Mouse (Mus musculus) adrenal gland, adult 18-20 months (tissue): ENCODE measurements around the gene Lsamp. TPM values are rescaled to one million over a fixed set of nuclear protein-coding genes. Genes with fewer than 3 reads are reported as not detected.

ENCODE experiments used
- DNase-seq, 2 experiments: peaks; one replicate each; pipeline ENCODE4 v3.0.0; 2021 to 2022; ENCODE audit warnings: low spot score in 2 of 2
- total RNA-seq, 2 experiments: library from RNA; stranded (reverse); gene quantifications; 1 replicate in 1 of 2; 2 replicates in 1 of 2; pipeline ENCODE4 v1.2.3; 2021

Lsamp gene
- total RNA-seq, 2 experiments from 2014 or later: 5.9 to 9.4 TPM

DNA sequence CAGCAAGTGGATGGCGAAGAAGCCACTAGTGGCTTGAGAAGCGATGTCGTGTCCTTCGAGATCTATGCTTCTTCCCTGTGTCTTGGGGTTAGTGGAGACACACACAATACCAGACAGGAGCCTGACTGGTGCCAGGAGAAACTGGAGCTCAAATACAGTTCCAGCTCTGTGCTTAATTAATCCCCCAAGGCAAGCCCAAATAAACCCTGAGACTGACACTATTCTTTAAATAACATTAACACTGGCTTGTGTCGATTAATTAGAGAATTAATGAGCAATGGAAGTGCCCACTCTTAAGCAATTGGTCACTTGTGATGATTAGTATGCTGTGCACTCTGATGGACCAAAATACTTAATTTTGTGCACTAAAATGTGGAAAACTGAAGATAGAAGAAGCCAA, 668.6 kb downstream of the Lsamp start:
- DNase-seq: no peak

DNA sequence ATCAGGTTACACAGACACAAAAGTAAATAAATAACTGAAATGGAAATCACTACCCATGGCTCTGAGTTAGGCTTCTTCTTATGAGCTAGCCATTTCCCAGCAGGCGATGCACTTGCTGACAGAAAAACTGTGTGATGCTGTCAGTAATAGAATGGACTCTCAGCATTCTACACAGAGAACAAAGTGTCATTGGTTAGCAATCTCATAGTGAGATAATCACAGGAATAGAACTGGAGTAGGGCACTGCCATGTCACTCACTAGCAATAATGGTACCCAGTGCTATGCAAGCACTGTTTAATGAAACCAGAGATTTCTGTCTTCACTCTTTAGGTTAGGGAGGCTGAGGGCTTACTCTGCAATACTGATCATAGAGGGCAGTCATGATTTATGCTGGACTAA, 669.3 kb downstream of the Lsamp start:
- no peak for DNase-seq

DNA sequence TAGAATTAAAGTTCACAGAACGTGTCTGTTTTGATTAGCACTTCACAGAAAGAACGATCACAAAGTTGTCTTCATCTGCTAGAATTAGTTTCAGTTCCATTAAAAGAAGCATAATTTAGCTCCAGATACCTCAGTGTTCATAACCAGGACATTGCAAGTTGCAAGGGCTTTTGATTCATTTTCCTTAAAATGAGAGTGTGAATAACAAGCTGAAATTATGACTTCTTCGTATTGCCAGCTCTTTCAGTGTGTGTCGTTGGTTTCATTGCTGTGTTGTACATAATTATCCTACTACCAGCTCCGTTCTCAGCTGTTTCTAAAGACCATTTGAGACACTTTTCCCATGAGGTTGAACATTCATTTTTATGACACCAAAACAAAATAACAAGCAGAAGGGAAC, 672.2 kb downstream of the Lsamp start:
- no peak for DNase-seq

DNA sequence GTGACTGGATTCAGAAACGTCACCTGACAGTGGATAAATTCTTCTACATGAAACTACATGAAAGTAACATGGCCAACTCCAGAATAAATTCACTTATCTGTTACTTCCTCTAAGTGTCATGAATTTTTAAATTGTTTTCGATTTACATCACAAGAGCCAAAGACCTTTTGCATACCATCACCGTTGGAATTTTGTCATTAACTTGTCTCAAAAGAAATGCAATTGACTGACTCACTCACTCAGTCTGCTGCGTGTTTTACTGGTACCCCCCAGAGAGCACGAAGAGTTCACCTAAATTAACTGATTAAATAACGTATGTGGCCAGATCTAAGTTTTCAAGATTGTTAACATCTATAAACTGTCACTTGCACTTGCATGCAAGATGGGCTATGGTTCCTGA, 672.7 kb downstream of the Lsamp start:
- no peak for DNase-seq

DNA sequence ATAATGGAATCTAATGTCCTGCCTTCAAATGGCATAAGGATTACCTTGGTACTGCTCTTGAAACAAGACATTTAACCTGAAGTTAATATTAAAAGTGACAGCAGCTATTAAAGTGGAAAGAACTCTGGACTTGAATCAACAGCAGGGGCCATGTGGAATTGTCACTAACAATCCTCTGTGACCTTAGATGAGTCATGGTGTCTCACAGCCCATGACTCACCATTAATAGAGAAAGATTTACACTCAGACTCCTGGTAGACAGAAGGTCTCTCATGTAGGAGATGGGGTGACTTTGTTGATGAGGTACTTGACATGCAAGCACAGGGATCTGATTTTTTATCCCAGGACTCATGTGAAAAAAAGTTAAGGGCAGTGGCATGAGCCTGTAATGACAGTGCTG, 701.4 kb downstream of the Lsamp start:
- DNase-seq: no peak

DNA sequence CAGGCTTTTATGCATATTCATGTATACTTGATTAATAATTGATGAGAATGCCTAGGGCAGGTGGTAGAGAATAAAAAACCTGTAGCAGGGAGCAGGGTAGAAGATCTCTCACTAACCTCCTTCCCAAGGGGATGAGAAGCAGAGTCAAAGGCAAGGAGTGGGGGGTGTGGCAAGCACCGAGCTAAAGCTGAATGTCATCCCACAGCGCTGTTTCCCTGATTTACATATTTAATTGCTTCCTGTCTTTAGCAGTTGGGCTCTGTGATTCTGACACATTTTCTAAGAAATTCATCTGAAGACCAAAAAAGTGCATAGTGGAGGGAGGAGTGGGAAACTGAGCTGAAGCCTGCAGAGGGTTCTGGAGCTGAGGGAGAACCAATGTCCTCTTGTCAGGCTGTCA, 708.1 kb downstream of the Lsamp start:
- DNase-seq: no peak

DNA sequence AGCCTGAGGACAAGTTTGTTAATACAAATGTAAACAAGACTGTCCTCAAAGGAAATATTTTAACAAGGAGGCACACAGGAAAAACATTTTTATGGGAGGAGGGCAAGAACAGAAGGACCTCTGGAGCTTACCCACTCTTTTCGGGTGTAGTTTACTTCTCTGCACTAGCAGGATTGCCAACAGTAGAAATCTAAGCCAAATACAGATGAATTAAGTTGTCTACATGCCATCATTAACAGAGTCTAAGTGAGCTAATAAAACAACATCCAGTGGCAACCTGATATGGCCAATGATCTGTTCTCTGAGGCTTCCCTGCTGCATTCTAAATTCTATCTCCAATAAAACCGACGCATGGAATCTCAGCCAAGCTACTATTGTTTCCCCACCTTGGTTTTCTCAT, 713.1 kb downstream of the Lsamp start:
- no peak for DNase-seq

DNA sequence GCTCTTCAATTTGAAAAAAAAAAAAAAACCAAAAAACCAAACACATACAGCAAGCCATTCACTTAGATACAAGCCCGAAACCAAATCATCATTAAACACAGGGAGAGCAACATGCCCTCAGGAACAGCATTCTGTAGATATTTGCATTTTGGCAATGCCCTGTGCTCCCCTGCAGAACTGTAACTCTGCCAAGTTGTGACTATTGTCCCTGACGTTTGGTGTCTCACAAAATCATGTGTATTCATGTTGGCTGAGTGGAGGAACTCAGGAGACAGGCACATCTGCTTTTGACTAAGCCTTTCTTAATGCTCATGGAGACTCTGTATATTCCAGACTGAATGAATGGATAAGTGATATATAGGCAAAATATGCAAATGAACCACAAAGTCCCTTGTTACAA, 724.4 kb downstream of the Lsamp start:
- DNase-seq: no peak

DNA sequence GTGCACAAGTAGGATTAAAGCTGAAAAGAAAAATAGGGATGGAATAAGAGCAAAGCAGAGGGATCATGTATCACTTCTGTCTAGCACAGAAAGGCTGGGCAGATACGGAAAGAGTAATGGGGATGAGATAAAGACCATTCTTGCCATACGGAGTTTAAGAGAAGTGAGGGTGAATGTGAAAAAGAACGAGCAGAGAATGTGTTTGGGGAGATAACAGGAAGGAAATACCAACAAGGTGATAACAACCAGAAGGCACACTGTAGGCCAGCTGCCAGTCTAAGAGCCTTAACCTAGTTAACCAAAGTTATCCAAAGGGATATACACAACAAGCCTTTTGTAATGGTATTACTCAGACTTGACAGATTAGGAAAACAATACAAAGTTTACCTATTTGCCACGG, 725.4 kb downstream of the Lsamp start:
- no peak for DNase-seq

DNA sequence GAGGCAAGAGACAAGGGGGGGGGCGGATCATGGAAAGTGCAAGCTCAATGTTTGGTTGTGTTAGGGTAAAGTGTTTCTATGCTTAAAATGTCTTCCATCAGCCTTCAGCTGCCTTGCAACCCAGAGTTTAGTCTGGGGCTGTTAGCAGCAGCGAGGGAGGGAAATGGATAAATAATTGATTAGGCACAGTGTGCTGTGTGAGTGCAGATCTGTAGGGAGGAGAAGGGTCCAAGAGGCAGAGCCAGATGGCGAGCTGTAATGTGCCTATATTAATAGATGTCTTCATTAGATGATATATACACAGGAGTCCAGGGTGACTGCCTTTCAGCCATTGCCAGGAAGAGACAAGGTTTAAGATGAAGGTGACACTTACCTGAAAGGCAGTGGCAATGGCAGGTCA, 725.9 kb downstream of the Lsamp start:
- no peak for DNase-seq

DNA sequence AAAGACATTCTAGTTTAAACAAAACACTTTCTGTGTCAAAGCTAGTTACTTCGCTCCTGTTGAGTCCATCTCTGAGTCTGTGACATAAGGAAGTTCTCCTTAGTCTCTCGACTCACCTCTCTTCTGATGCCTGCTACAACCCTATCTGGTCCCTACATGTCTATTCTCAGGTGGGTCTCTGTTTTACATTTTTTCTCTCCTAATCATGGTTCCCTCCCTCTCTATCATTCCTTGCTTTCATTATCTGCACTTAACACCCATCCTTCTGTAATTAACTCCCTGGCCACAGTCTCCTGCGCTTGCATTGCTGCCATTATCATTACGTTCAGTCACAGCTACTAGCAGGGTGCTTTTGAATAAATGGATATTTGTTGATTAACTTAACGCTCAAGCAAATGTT, 726.3 kb downstream of the Lsamp start:
- no peak for DNase-seq

DNA sequence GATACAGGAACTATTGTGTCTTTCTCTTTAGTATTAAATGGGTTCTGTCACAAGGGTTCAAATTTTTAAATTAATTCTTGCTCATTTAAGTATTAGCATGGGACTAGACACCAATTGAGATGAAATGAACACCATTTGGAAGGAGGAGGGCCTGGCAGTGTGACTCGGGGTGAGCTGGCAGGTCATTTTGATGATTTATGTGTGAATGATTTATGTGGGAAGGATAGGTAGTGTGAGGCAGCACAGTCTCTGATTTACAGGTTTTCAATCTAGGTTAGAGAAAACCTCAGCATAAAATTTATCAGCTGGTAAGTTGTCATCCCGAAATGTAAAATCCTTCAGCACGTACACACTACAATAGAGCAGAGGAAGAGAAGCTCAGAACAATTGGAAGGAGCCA, 729.6 kb downstream of the Lsamp start:
- DNase-seq: no peak

DNA sequence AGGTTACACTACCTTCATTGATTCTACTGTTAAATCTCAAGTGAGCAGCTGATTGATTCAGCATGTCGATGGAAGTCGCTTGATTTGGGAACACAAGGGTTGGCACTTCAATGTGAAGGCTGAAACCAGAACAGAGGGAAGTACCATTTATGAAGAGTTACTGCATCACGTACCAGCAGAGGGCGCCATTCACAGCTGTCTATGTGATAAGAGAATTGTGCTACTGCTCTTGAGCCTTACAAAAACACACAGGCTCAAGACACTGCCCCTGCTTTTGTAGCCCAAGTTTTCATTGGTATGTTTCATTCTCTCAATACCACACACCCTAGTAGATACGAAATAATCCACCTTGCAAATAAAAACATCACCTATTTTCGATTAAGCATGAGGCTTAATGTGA, 754.9 kb downstream of the Lsamp start:
- peak; percentile 59 to 66 for DNase-seq

DNA sequence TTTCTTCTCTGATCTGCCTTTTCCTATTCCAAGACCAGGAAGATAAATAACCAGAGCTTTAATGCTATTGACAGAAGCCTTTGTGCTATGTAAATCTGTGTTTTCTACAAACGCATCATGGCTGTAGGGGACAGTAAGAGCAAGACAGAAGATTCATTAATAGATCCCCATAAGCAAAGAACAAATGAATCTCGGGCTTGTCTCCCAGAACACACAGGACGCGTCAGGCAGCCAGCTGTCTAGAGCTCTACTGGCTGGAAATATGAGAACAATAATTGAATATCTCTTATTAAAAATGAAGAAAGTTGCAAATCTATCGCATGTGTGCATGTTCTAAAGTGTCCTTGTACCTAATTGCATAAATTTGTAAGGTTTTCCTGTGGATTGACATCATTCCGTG, 755.6 kb downstream of the Lsamp start:
- no peak for DNase-seq

DNA sequence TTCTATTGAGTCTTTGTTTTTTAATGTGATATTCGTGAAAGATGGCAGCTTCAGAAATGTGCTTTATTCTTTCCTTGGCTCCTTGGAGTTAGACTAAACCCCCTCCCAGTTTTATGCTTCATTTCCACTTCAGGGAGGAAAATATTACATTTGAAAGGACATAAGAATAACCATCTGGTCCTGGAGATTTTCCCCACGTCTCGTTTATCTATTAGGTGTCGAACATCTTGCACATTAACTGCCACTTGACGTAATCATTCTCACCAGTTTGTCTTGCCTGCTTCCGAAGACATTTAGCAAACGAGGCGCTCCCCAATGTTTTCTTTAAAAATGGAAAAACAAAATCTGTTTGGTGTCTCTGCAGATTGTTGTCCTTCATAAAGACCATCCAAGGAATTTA, 756.1 kb downstream of the Lsamp start:
- DNase-seq: no peak

DNA sequence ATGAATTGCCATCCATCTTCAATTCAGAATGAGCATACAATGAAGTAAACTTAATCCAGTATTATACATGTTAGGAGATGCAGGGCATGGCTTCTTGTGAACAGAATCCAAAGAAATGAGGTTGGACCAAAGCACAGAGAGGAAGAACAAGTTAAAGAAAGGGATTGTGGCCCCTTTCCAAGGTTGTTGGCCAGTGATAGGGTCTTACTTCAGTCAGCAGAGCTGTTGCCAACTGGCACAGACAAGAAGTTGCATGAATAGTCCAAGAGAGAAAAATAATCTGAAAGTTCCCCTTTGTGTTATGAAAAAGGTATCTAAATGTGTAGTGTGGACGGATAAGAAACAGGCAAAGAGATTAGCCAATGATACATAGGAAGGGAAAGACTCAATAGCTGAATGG, 843.0 kb downstream of the Lsamp start:
- DNase-seq: no peak

DNA sequence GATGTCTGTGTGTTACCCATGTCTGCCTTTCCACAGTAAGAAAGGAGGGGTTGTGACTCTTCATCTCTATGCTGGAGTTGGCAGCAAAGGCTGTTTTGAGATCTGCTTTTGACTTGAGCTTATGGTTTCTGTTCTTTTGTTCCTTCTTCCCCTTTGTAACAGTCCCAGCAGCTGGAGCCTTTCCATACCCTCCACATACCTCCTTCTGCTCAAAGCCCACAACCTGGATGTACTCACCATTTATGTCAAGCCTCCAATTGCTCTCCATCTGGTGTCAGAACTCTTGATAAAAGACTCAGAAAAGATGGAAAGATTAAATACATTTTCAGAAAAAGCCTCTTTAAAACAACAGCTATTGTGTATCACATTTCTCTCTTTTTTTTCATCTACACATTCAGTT, 847.4 kb downstream of the Lsamp start:
- DNase-seq: no peak

DNA sequence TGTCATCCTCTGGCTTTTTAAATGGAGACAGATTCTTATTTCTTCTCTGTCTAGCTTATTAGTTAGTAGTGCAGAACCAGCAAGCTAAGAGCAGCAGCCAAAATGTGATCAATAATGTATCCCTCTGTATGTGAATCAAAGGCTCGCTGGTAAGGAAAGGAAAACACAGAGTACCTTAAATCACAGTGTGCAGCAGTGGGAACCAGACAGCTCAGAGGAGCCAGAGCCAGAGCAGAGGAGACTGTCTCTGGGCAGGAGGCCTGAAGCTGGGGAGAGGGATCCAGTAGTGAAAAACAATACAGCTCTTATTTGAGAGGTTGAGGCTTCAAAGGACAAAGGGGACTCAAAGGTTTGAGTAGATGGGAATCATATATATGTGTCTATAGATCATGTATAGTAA, 857.6 kb downstream of the Lsamp start:
- no peak for DNase-seq

DNA sequence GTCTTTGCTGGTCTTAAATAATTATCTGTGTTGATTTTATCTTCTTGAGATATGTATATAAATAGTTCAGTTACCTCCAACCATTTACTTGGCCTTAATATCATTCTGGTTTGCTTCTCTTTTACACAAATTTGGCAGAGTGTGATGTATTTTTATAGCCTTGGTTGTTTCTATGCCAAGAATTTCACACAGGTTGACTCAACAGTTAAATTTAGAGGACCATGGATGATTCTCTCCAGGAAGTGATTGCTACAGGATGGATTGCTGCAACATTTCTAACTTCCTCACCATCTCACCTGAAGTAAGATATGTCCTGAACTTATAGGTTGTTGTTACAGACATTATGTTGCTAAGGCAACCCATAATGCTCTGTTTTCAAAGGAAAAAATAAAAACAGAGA, 882.6 kb downstream of the Lsamp start:
- no peak for DNase-seq

DNA sequence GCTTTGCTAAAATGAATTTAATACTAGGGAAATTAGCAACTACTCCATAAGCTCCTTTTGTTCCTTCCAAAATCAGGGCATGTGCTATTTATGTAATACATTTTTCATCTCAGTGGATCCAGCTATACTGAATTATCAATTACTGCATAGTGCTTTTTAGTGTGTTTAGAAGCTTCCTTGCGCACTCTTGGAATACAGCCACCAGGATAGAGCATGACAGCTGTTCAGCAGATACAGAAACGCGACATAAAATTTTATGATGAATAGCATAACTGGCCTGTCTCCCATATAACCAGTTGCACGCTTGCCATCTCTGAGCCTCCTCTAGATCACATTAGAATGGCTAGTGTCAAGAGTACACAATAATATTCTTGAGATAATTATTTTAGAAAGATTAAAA, 894.1 kb downstream of the Lsamp start:
- DNase-seq: no peak

DNA sequence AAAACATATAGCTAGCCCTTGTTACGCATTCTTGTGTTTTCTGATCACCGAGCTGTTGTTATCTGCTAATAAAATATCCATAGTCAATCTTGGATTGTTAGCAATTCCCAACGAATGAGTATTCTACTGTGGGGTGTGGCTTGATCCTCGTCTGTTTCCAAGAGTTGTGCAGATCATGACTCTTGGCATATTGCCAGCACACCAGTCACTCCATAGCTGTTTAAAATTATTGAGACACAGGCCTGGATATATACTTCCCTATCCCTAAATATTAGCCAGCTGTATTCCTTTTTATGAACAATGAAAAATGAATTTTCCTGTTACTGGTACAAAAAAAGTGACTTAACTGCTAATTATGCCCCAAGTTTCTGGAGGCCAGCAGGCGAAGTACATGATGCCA, 897.8 kb downstream of the Lsamp start:
- DNase-seq: no peak

DNA sequence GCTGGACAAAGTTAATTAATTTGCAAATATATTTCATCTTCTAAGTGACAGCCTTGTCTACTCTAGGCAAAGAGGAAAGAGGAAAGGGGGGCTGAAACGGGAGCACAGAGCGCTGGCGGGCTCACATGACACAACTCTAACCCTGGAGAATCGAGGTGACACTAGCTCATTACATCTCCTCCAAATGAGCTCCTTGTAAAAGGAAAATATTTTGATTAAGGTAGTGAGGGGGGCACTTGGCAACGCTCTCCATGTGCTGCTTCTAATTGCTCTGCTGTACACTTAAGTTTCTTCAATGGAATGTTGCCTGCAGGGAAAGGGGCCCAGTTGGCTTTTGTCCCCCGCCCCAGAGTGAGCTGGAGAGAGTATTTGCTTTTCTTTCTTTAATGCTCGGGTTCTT, 907.2 kb downstream of the Lsamp start:
- no peak for DNase-seq

DNA sequence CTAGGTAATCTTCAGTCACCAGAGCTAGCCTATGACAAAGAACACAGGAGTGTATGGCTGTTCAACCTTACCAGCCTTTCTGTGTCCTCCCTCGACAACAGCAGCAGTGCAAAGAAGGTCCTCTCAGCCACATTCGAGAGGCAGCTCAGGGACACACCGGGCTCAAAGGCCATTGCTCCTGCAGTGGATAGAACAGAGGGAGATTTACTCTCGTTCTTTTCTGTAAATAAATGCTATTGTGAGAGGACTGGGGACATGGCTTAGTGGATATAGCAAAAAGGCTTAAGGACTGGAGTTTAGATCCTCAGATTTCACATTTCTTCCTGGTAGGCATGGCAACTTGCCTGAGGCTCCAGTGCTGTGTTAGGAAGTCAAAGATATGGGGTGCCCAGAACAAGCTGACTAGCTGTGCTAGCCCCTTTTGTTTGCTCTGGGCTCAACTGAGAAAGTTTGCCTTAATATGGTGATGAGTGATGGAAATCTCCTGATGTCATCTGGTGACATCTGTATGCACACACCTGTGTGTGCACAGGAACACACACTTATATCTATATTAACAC, 913.7 kb downstream of the Lsamp start:
- no peak for DNase-seq

DNA sequence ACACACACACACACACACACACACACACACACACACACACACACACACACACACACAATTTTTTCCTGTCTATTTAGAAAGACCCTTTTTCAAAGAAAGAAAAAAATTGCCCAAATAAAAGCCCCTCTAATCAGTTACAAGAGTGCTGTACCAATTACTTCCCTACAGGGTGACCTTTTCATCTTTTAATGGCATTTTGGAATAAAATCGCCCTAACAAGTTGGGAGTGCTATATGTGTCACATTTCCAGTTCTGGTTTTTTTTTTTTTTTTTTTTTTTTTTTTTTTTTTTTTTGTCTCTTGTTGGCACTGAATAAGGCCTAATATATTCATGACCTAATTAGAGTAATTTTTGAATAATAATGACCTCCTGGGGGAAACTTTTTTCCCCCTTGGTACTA, 923.7 kb downstream of the Lsamp start:
- no peak for DNase-seq
